Mouse (Mus musculus) ES-E14 (cell line): Measurements from ENCODE around the gene Pip5k1a. TPM values are rescaled to one million over a fixed set of nuclear protein-coding genes. Genes with fewer than 3 reads are reported as not detected.

ENCODE experiments used
- DNase-seq: peaks from one replicate; pipeline ENCODE4 v3.0.0-alpha.2; 2013; ENCODE audit warnings: low read depth, low spot score
- H3K27ac ChIP-seq: 2 replicates; pipeline ENCODE4 v1.5.1; 2012; ENCODE audit warnings: low read depth, mild to moderate bottlenecking, low read length, moderate library complexity, mixed read lengths; ENCODE audit not compliant: poor library complexity, insufficient read depth, severe bottlenecking
- H3K36me3 ChIP-seq: 2 replicates; pipeline ENCODE4 v1.6.1; 2012; ENCODE audit warnings: mild to moderate bottlenecking, low read length, moderate library complexity, mixed read lengths; ENCODE audit not compliant: control insufficient read depth, poor library complexity, insufficient read depth, severe bottlenecking
- H3K4me1 ChIP-seq, 2 experiments: fragments of 150-350 bp in 1 of 2; sonication (generic) in 1 of 2; 2 replicates each; pipeline ENCODE4 v1.6.1; 2012; ENCODE audit warnings: low read length in 2 of 2, mild to moderate bottlenecking in 1 of 2, mixed read lengths in 1 of 2; ENCODE audit not compliant: control insufficient read depth in 2 of 2, insufficient read depth in 2 of 2, poor library complexity in 1 of 2
- H3K4me3 ChIP-seq, 2 experiments: fragments of 150-350 bp in 1 of 2; sonication (generic) in 1 of 2; 2 replicates each; pipeline ENCODE4 v1.5.1; 2012; ENCODE audit warnings: low read length in 2 of 2, low read depth in 1 of 2, mild to moderate bottlenecking in 1 of 2, mixed read lengths in 1 of 2; ENCODE audit not compliant: insufficient read depth in 1 of 2, poor library complexity in 1 of 2, severe bottlenecking in 1 of 2
- H3K9ac ChIP-seq: 2 replicates; pipeline ENCODE4 v1.6.1; 2012; ENCODE audit warnings: low read depth, mild to moderate bottlenecking, low read length, mixed read lengths; ENCODE audit not compliant: poor library complexity, insufficient read depth, severe bottlenecking
- H3K9me3 ChIP-seq: fragments of 150-350 bp; sonication (generic); 2 replicates; pipeline ENCODE4 v1.6.1; 2012; ENCODE audit warnings: low read depth, mild to moderate bottlenecking, low read length; ENCODE audit not compliant: control insufficient read depth, insufficient read depth
- CHD2 ChIP-seq: IDR thresholded peaks from 2 replicates; pipeline ENCODE4 v1.6.1; 2014; ENCODE audit warnings: mild to moderate bottlenecking, low read depth, low read length, inconsistent platforms
- HCFC1 ChIP-seq: IDR thresholded peaks from 2 replicates; pipeline ENCODE4 v1.6.1; 2012; ENCODE audit warnings: low read length, inconsistent platforms, borderline replicate concordance; ENCODE audit not compliant: insufficient read depth
- MAFK ChIP-seq: IDR thresholded peaks from 2 replicates; pipeline ENCODE4 v1.6.1; 2014; ENCODE audit warnings: mild to moderate bottlenecking, low read depth, low read length, inconsistent platforms; ENCODE audit not compliant: insufficient read depth
- ZC3H11A ChIP-seq: IDR thresholded peaks from 2 replicates; pipeline ENCODE4 v1.6.1; 2012; ENCODE audit warnings: low read depth, mild to moderate bottlenecking, inconsistent platforms, low read length, borderline replicate concordance
- ZNF384 ChIP-seq: IDR thresholded peaks from 2 replicates; pipeline ENCODE4 v1.6.1; 2012; ENCODE audit warnings: low read depth, low read length, inconsistent platforms
- in situ Hi-C, 2 experiments: fragments of 600-800 bp; cut with MboI; formaldehyde crosslinking; loops; one replicate each; pipeline ENCODE4 v1.15.1; 2025; ENCODE audit warnings: low sequenced_read_pairs in 2 of 2, inconsistent platforms in 1 of 2; ENCODE audit not compliant: unreplicated experiment in 2 of 2
- total RNA-seq: library from RNA; depleted of rRNA; stranded (reverse); fragments of 300-350 nt; gene quantifications from 2 replicates; pipeline ENCODE4 v1.2.3, GENCODE M21; 2012

The Pip5k1a gene
- total RNA-seq, 1 experiment: 30.7 TPM

- no peak for DNase-seq
- no peaks in the 10 kb centered on the region for H3K9me3 ChIP-seq
- no peak within 1 kb of the TSS for H3K4me3 ChIP-seq
- no peaks in the 10 kb centered on the region for H3K36me3 ChIP-seq
- TF ChIP-seq CHD2: no peak
- H3K4me1 ChIP-seq: peaks cover 0 to 17% of the 10 kb centered on the region in 2 experiments; a peak in 2 of 4 replicates
- in situ Hi-C loops: no loop called here
- no peak within 1 kb of the TSS for H3K9ac ChIP-seq
- no peak within 1 kb of the TSS for H3K27ac ChIP-seq
These were observed 35.4 kb upstream of the Pip5k1a start, which contains the start of gene Tnfaip8l2 for GRCm38 (mm10) chr3:95141952-95142616. TSS of gene Tnfaip8l2 (minus strand) at chr3:95142360.

GRCm38 (mm10) chr3:95141474-95141873 is 34.7 kb upstream of the Pip5k1a start:
- TF ChIP-seq HCFC1 (no peak), ZC3H11A (no peak), CHD2 (no peak), ZNF384 (no peak), MAFK (no peak)

GRCm38 (mm10) chr3:95140795-95141194 is 34.1 kb upstream of the Pip5k1a start:
- Histone ChIP-seq H3K4me1 (peaks cover 0 to 17% of the 10 kb centered on the region in 2 experiments; a peak in 2 of 4 replicates), H3K4me3 (peak overlapping the region; percentile 31 to 47), H3K9me3 (no peaks in the 10 kb centered on the region), H3K36me3 (no peaks in the 10 kb centered on the region), H3K27ac (no peak overlapping the region), H3K9ac (peak overlapping the region; percentile 51)
- TF ChIP-seq ZC3H11A (no peak), CHD2 (no peak), MAFK (no peak), HCFC1 (no peak), ZNF384 (no peak)
- in situ Hi-C loops: no loop called here
- no peak for DNase-seq

More at GRCm38 (mm10) chr3:95141474-95141873, 34.7 kb upstream of the Pip5k1a start:
- Histone ChIP-seq H3K27ac (no peak overlapping the region), H3K4me1 (peaks cover 0 to 17% of the 10 kb centered on the region in 2 experiments; a peak in 2 of 4 replicates), H3K36me3 (no peaks in the 10 kb centered on the region), H3K4me3 (no peak overlapping the region), H3K9ac (no peak overlapping the region), H3K9me3 (no peaks in the 10 kb centered on the region)
- in situ Hi-C loops: no loop called here
- no peak for DNase-seq

GRCm38 (mm10) chr3:95140289-95140595 is 33.5 kb upstream of the Pip5k1a start:
- peaks cover 3 to 17% of the 10 kb centered on the region in 2 experiments; a peak in 3 of 4 replicates for H3K4me1 ChIP-seq
- DNase-seq: no peak
- H3K36me3 ChIP-seq: no peaks in the 10 kb centered on the region
- H3K27ac ChIP-seq: no peak overlapping the region
- in situ Hi-C loops: no loop called here
- no peaks in the 10 kb centered on the region for H3K9me3 ChIP-seq
- peak overlapping the region; percentile 31 to 47 for H3K4me3 ChIP-seq
- H3K9ac ChIP-seq: peak overlapping the region; percentile 51
- TF ChIP-seq MAFK (no peak), ZNF384 (no peak), ZC3H11A (no peak), CHD2 (no peak), HCFC1 (no peak)
